Mouse (Mus musculus): ENCODE data around the gene Nrgn. TPM values are rescaled to one million over a fixed set of nuclear protein-coding genes. Genes with fewer than 3 reads are reported as not detected.

Nrgn gene
- 5.9 and 6.3 TPM in 2 replicates for polyA plus RNA-seq (2015; fragmentation: Nextera tagmentation; extraction: Ambion mirVana)

GRCm38 (mm10) chr9:37552536-37553293 lies at the start of gene Nrgn:
Gene Nrgn, minus strand, starts transcription at chr9:37552904.
- Histone ChIP-seq H3K9me3 (replicated peaks) (no peaks in the 10 kb centered on the region), H3K4me3 (peak within 1 kb of the TSS; percentile 49), H3K9ac (peak within 1 kb of the TSS; percentile 45), H3K4me1 (replicated peaks) (peaks cover 13% of the 10 kb centered on the region), H3K36me3 (no peaks in the 10 kb centered on the region), H3K4me2 (peak within 1 kb of the TSS; percentile 92), H3K27me3 (peaks cover 39% of the 10 kb centered on the region), H3K27ac (no peak within 1 kb of the TSS)
- peak; percentile 91 for ATAC-seq (replicated peaks; ENCODE audit: insufficient number of reproducible peaks, insufficient read depth, low FRiP score, low read depth)
- 4% methylated on average over 31 of the region's 31 CpGs for WGBS

- Histone ChIP-seq H3K4me2 (no peak overlapping the region), H3K27ac (no peak overlapping the region), H3K9ac (no peak overlapping the region), H3K4me3 (no peak overlapping the region), H3K9me3 (replicated peaks) (no peaks in the 10 kb centered on the region), H3K36me3 (no peaks in the 10 kb centered on the region), H3K27me3 (no peaks in the 10 kb centered on the region), H3K4me1 (replicated peaks) (no peaks in the 10 kb centered on the region)
- ATAC-seq (replicated peaks; ENCODE audit: insufficient number of reproducible peaks, insufficient read depth, low FRiP score, low read depth): no peak
- WGBS: 88% methylated on average over 2 of the region's 2 CpGs
Observed at GRCm38 (mm10) chr9:37600538-37601205, 48.0 kb upstream of the Nrgn start.

GRCm38 (mm10) chr9:37598637-37599036 lies 45.9 kb upstream of the Nrgn start:
- no peak overlapping the region for H3K9ac ChIP-seq
- no peaks in the 10 kb centered on the region for H3K36me3 ChIP-seq
- WGBS: 84% methylated on average over 2 of the region's 2 CpGs
- ATAC-seq (replicated peaks; ENCODE audit: insufficient number of reproducible peaks, insufficient read depth, low FRiP score, low read depth): no peak
- H3K27ac ChIP-seq: no peak overlapping the region
- H3K4me1 ChIP-seq (replicated peaks): no peaks in the 10 kb centered on the region
- no peak overlapping the region for H3K4me3 ChIP-seq
- no peak overlapping the region for H3K4me2 ChIP-seq
- H3K9me3 ChIP-seq (replicated peaks): no peaks in the 10 kb centered on the region
- no peaks in the 10 kb centered on the region for H3K27me3 ChIP-seq

GRCm38 (mm10) chr9:37595570-37595969 lies 42.9 kb upstream of the Nrgn start:
- Histone ChIP-seq H3K4me3 (no peak overlapping the region), H3K9ac (no peak overlapping the region), H3K27ac (no peak overlapping the region), H3K27me3 (no peaks in the 10 kb centered on the region), H3K4me1 (replicated peaks) (no peaks in the 10 kb centered on the region), H3K36me3 (no peaks in the 10 kb centered on the region), H3K4me2 (no peak overlapping the region), H3K9me3 (replicated peaks) (no peaks in the 10 kb centered on the region)
- ATAC-seq (replicated peaks; ENCODE audit: insufficient number of reproducible peaks, insufficient read depth, low FRiP score, low read depth): no peak
- 70% methylated on average over 1 of the region's 1 CpGs for WGBS

- 85% methylated on average over 3 of the region's 3 CpGs for WGBS
- Histone ChIP-seq H3K27me3 (no peaks in the 10 kb centered on the region), H3K9ac (no peak overlapping the region), H3K9me3 (replicated peaks) (no peaks in the 10 kb centered on the region), H3K4me3 (no peak overlapping the region), H3K27ac (no peak overlapping the region), H3K4me1 (replicated peaks) (no peaks in the 10 kb centered on the region), H3K36me3 (no peaks in the 10 kb centered on the region), H3K4me2 (no peak overlapping the region)
- ATAC-seq (replicated peaks; ENCODE audit: insufficient number of reproducible peaks, insufficient read depth, low FRiP score, low read depth): no peak
Observed at GRCm38 (mm10) chr9:37593690-37594089, 41.0 kb upstream of the Nrgn start.

GRCm38 (mm10) chr9:37592633-37593032 lies 39.9 kb upstream of the Nrgn start:
- no peaks in the 10 kb centered on the region for H3K9me3 ChIP-seq (replicated peaks)
- H3K4me2 ChIP-seq: no peak overlapping the region
- no peak for ATAC-seq (replicated peaks; ENCODE audit: insufficient number of reproducible peaks, insufficient read depth, low FRiP score, low read depth)
- no peaks in the 10 kb centered on the region for H3K4me1 ChIP-seq (replicated peaks)
- no peak overlapping the region for H3K27ac ChIP-seq
- no peaks in the 10 kb centered on the region for H3K27me3 ChIP-seq
- no peak overlapping the region for H3K9ac ChIP-seq
- no peak overlapping the region for H3K4me3 ChIP-seq
- 53% methylated on average over 6 of the region's 6 CpGs for WGBS
- no peaks in the 10 kb centered on the region for H3K36me3 ChIP-seq

- no peak for ATAC-seq (replicated peaks; ENCODE audit: insufficient number of reproducible peaks, insufficient read depth, low FRiP score, low read depth)
- no peaks in the 10 kb centered on the region for H3K36me3 ChIP-seq
- no peaks in the 10 kb centered on the region for H3K4me1 ChIP-seq (replicated peaks)
- no peak overlapping the region for H3K4me3 ChIP-seq
- H3K4me2 ChIP-seq: no peak overlapping the region
- H3K27ac ChIP-seq: no peak overlapping the region
- H3K9ac ChIP-seq: no peak overlapping the region
- no peaks in the 10 kb centered on the region for H3K9me3 ChIP-seq (replicated peaks)
- no peaks in the 10 kb centered on the region for H3K27me3 ChIP-seq
- WGBS: 72% methylated on average over 2 of the region's 2 CpGs
Observed at GRCm38 (mm10) chr9:37592025-37592424, 39.3 kb upstream of the Nrgn start.

- WGBS: 72% methylated on average over 4 of the region's 4 CpGs
- Histone ChIP-seq H3K27ac (no peak overlapping the region), H3K4me2 (no peak overlapping the region), H3K4me3 (no peak overlapping the region), H3K4me1 (replicated peaks) (no peaks in the 10 kb centered on the region), H3K36me3 (no peaks in the 10 kb centered on the region), H3K9ac (no peak overlapping the region), H3K9me3 (replicated peaks) (no peaks in the 10 kb centered on the region), H3K27me3 (no peaks in the 10 kb centered on the region)
- no peak for ATAC-seq (replicated peaks; ENCODE audit: insufficient number of reproducible peaks, insufficient read depth, low FRiP score, low read depth)
Observed at GRCm38 (mm10) chr9:37590381-37590780, 37.7 kb upstream of the Nrgn start.

GRCm38 (mm10) chr9:37586718-37587117 lies 34.0 kb upstream of the Nrgn start:
- H3K4me2 ChIP-seq: no peak overlapping the region
- no peaks in the 10 kb centered on the region for H3K27me3 ChIP-seq
- H3K4me3 ChIP-seq: no peak overlapping the region
- H3K4me1 ChIP-seq (replicated peaks): no peaks in the 10 kb centered on the region
- ATAC-seq (replicated peaks; ENCODE audit: insufficient number of reproducible peaks, insufficient read depth, low FRiP score, low read depth): no peak
- no peaks in the 10 kb centered on the region for H3K9me3 ChIP-seq (replicated peaks)
- H3K27ac ChIP-seq: no peak overlapping the region
- no peaks in the 10 kb centered on the region for H3K36me3 ChIP-seq
- WGBS: 77% methylated on average over 4 of the region's 4 CpGs
- no peak overlapping the region for H3K9ac ChIP-seq

GRCm38 (mm10) chr9:37583594-37583993 lies 30.9 kb upstream of the Nrgn start:
- H3K36me3 ChIP-seq: no peaks in the 10 kb centered on the region
- ATAC-seq (replicated peaks; ENCODE audit: insufficient number of reproducible peaks, insufficient read depth, low FRiP score, low read depth): no peak
- H3K4me3 ChIP-seq: no peak overlapping the region
- WGBS: 83% methylated on average over 5 of the region's 5 CpGs
- H3K9me3 ChIP-seq (replicated peaks): no peaks in the 10 kb centered on the region
- H3K4me2 ChIP-seq: no peak overlapping the region
- no peaks in the 10 kb centered on the region for H3K4me1 ChIP-seq (replicated peaks)
- H3K27ac ChIP-seq: no peak overlapping the region
- no peak overlapping the region for H3K9ac ChIP-seq
- H3K27me3 ChIP-seq: no peaks in the 10 kb centered on the region

- no peak for ATAC-seq (replicated peaks; ENCODE audit: insufficient number of reproducible peaks, insufficient read depth, low FRiP score, low read depth)
- 27% methylated on average over 14 of the region's 14 CpGs for WGBS
- Histone ChIP-seq H3K4me3 (no peak overlapping the region), H3K9me3 (replicated peaks) (no peaks in the 10 kb centered on the region), H3K36me3 (no peaks in the 10 kb centered on the region), H3K27me3 (no peaks in the 10 kb centered on the region), H3K27ac (no peak overlapping the region), H3K4me2 (peak overlapping the region; percentile 40), H3K9ac (no peak overlapping the region), H3K4me1 (replicated peaks) (peaks cover 8% of the 10 kb centered on the region; the same call in 1 of the 2 replicates)
Observed at GRCm38 (mm10) chr9:37576436-37576930, 23.8 kb upstream of the Nrgn start.

Data from heart, embryonic 15.5 days (tissue).